8 mouse cellular contexts compared by ENCODE assay signal in genomic region chr1:106171241-106172220, GRCm38 (mm10). TPM values are rescaled to one million over a fixed set of nuclear protein-coding genes. Genes with fewer than 3 reads are reported as not detected.
DNase-seq lines count a peak whose midpoint lies in the region; ATAC-seq and TF ChIP-seq lines count a peak whose summit lies in the region.

Phlpp1 (plus strand) TSS chr1:106171752.

- under 1% methylated on average over 86 of the region's 113 CpGs for WGBS in hindbrain, postnatal 0 days

- no peaks in the 10 kb centered on the region for H3K9me3 ChIP-seq in hindbrain, postnatal 0 days (ENCODE audit: low read length)

- H3K4me2 ChIP-seq in hindbrain, postnatal 0 days (ENCODE audit: low read depth, low read length) = peak within 1 kb of the TSS; percentile 90

- peaks cover 7% of the 10 kb centered on the region; the same call in 1 of the 2 replicates for H3K4me1 ChIP-seq in hindbrain, postnatal 0 days (ENCODE audit: insufficient read depth, low read length)

- no peaks in the 10 kb centered on the region for H3K27me3 ChIP-seq in hindbrain, postnatal 0 days (ENCODE audit: insufficient read depth, low read length)

- H3K9ac ChIP-seq in hindbrain, postnatal 0 days (replicated peaks; ENCODE audit: low read length) = peak within 1 kb of the TSS; percentile 98

- peak; percentile 99 for DNase-seq in ZHBTc4 (ENCODE audit: low read depth, low spot score)
- peak; percentile 100 for DNase-seq in gastrocnemius, adult 2 months
- DNase-seq in hindbrain, postnatal 0 days (ENCODE audit: low spot score) = peak; percentile 100
- peak; percentile 100 for DNase-seq in left cerebral cortex, adult 2 months (ENCODE audit: extremely low spot score in 1 of 2, low spot score in 2 of 2)
- peak; percentile 100 for DNase-seq in right cerebral cortex, adult 2 months (ENCODE audit: low spot score in 2 of 2)
- peak; percentile 100 for DNase-seq in urinary bladder, postnatal 14 days (ENCODE audit: low spot score)

- peak within 1 kb of the TSS; percentile 97 for H3K4me3 ChIP-seq in gastrocnemius, adult 2 months
- H3K4me3 ChIP-seq in hindbrain, postnatal 0 days (ENCODE audit: low read length) = peak within 1 kb of the TSS; percentile 95
- peak within 1 kb of the TSS; percentile 79 for H3K4me3 ChIP-seq in left cerebral cortex, adult 2 months

- H3K36me3 ChIP-seq in hindbrain, postnatal 0 days (ENCODE audit: insufficient read depth, low read length) = no peaks in the 10 kb centered on the region

- peak; percentile 95 for ATAC-seq in common myeloid progenitor, adult 5-6 weeks (replicated peaks; ENCODE audit: low read depth, poor library complexity, severe bottlenecking)
- ATAC-seq in hindbrain, postnatal 0 days = peak; percentile 99
- ATAC-seq in megakaryocyte, adult 5-6 weeks (ENCODE audit: poor library complexity, severe bottlenecking) = peak; percentile 90

- TF ChIP-seq CTCF in gastrocnemius, adult 2 months (IDR thresholded peaks at IDR 0.05) = peak; percentile 77
- peak; percentile 80 for TF ChIP-seq CTCF in hindbrain, postnatal 0 days (IDR thresholded peaks at IDR 0.05; ENCODE audit: low read depth)
- peak; percentile 73 for TF ChIP-seq CTCF in left cerebral cortex, adult 2 months (IDR thresholded peaks at IDR 0.05)

- intact Hi-C loops in gastrocnemius, adult 2 months (cut with DNase I) = loop anchor here (2.0 to 5.0 kb wide), 4 partner anchors 96 to 223 kb away; partner anchors contain the start of gene Zcchc2
- intact Hi-C loops in left cerebral cortex, adult 2 months (cut with DNase I) = loop anchor here (1.0 to 5.0 kb wide), 7 partner anchors 61 to 541 kb away; partner anchors contain the start of genes Bcl2 and Zcchc2

- peak within 1 kb of the TSS; percentile 96 for H3K27ac ChIP-seq in gastrocnemius, adult 2 months
- peak within 1 kb of the TSS; percentile 97 for H3K27ac ChIP-seq in hindbrain, postnatal 0 days
- peak within 1 kb of the TSS; percentile 97 for H3K27ac ChIP-seq in left cerebral cortex, adult 2 months

RNA-seq across cellular contexts. Expression of gene Phlpp1, which starts in this region (rescaled TPM):
- total RNA-seq in common myeloid progenitor, adult 5-6 weeks (2017) = 3.1 and 5.3 TPM in 2 replicates
- 1 to 10 TPM; 8.1 to 9.0 TPM for total RNA-seq in gastrocnemius, adult 2 months (2021)
- total RNA-seq in hindbrain, postnatal 0 days (2014; rRNA removed) = 38.0 and 38.1 TPM in 2 replicates
- polyA plus RNA-seq in hindbrain, postnatal 0 days (2015; fragmentation: Nextera tagmentation; extraction: Ambion mirVana) = 6.0 and 6.4 TPM in 2 replicates
- total RNA-seq in left cerebral cortex, adult 2 months (2021) = 10 to 100 TPM; 63.1 to 68.4 TPM
- 1.8 and 2.6 TPM in 2 replicates for total RNA-seq in megakaryocyte, adult 5-6 weeks (2015)
- total RNA-seq in megakaryocyte, adult 5-6 weeks (2017) = 2.7 and 3.8 TPM in 2 replicates

Comparison
In these comparisons a context has a peak if more than half of its experiments do, and no peak if none do; other contexts are left out.
1. Peak in every context shown above with its lines: DNase-seq, ATAC-seq, H3K4me3 ChIP-seq and H3K27ac ChIP-seq.